Mouse (Mus musculus): ENCODE measurements around the gene Tnfrsf19. TPM values are rescaled to one million over a fixed set of nuclear protein-coding genes. Genes with fewer than 3 reads are reported as not detected.

The Tnfrsf19 gene
- total and polyA plus RNA-seq, 3 experiments: 2.2 to 4.3 (median 3.7) TPM

DNA sequence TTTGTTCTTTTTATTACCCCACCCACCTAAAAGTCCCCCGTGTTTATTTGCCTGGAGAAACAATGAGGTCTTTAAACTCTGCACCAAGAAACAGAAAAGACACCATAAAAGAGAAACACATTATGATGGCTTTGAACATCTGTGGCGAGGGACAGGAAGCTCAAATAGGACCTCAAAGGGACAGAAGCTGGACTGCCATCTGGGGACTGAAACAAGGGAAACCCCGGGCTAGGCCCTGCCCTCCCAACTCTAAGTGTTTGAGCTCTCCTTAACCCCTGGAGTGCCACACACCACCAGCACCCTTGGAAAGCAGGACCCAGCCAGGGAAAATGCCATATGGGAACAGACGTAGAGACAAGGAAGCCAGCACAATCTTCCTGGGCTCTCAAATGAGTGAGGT, 61.2 kb downstream of the Tnfrsf19 start:
- Histone ChIP-seq H3K4me3 (no peak overlapping the region), H3K27me3 (ENCODE audit: control insufficient read depth, insufficient read depth, low read length) (no peaks in the 10 kb centered on the region), H3K36me3 (ENCODE audit: control insufficient read depth, insufficient read depth, low read length) (no peaks in the 10 kb centered on the region), H3K9ac (ENCODE audit: low read depth, low read length) (no peak overlapping the region), H3K27ac (no peak overlapping the region), H3K4me1 (ENCODE audit: control insufficient read depth, insufficient read depth, low read length) (no peaks in the 10 kb centered on the region), H3K79me2 (replicated peaks; ENCODE audit: control insufficient read depth, insufficient read depth, low read length) (no peaks in the 10 kb centered on the region)
- TF ChIP-seq EP300 (IDR thresholded peaks at IDR 0.05; ENCODE audit: insufficient read depth, low read depth, low read length): no peak
- no peak for TF ChIP-seq CTCF (IDR thresholded peaks at IDR 0.05)
- no peak for TF ChIP-seq POLR2A (IDR thresholded peaks at IDR 0.05; ENCODE audit: insufficient read depth, low read depth, low read length)
- intact Hi-C loops (cut with DNase I): no loop called here
- DNase-seq: no peak
- WGBS: 53% methylated on average over 4 of the region's 4 CpGs

DNA sequence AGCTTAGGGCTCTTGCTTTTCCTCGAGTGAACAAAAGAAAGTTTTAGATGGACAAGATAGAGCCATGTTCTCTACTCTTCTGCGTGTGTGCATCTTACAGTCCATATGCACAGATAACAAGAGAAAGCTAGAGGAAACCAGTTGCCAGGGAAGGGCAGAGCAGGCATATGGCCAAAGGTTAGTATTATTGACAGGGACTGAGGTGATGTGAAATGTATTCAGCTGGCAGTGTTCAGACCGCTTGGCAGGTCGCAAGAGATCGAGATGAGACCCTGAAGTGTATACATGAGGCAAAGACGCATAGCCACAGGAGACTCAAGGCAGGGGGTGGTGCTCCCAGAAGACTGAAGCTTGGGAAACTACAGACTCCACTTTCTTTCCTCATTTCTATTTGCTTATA, 62.0 kb downstream of the Tnfrsf19 start:
- WGBS: 66% methylated on average over 6 of the region's 6 CpGs

DNA sequence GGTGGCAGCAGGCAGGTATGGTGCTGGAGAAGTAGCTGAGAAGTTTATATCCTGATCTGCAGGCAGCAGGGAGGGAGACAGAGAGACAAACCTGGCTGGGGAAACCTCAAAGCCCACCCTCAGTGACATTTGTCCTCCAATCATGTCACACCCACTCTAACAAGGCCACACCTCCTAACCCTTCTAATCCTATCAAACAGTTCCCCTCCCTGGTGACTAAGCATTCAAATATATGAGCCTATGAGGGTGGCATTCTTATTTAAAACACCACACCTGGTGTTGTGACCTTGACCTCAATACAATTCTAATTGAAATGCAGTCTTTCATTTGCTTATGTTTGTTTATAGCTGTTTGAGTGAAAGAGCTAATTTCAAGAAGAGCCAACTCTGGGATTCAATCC, 64.2 kb downstream of the Tnfrsf19 start:
- Histone ChIP-seq H3K27ac (no peak overlapping the region), H3K4me3 (no peak overlapping the region), H3K9ac (ENCODE audit: low read depth, low read length) (no peak overlapping the region), H3K79me2 (replicated peaks; ENCODE audit: control insufficient read depth, insufficient read depth, low read length) (no peaks in the 10 kb centered on the region), H3K4me1 (ENCODE audit: control insufficient read depth, insufficient read depth, low read length) (no peaks in the 10 kb centered on the region), H3K36me3 (ENCODE audit: control insufficient read depth, insufficient read depth, low read length) (no peaks in the 10 kb centered on the region), H3K27me3 (ENCODE audit: control insufficient read depth, insufficient read depth, low read length) (no peaks in the 10 kb centered on the region)
- TF ChIP-seq CTCF (IDR thresholded peaks at IDR 0.05) (no peak), EP300 (IDR thresholded peaks at IDR 0.05; ENCODE audit: insufficient read depth, low read depth, low read length) (no peak), POLR2A (IDR thresholded peaks at IDR 0.05; ENCODE audit: insufficient read depth, low read depth, low read length) (no peak)
- no peak for DNase-seq
- intact Hi-C loops (cut with DNase I): no loop called here

More for the DNA sequence above, 62.0 kb downstream of the Tnfrsf19 start:
- Histone ChIP-seq H3K4me3 (no peak overlapping the region), H3K9ac (ENCODE audit: low read depth, low read length) (no peak overlapping the region), H3K36me3 (ENCODE audit: control insufficient read depth, insufficient read depth, low read length) (no peaks in the 10 kb centered on the region), H3K27ac (no peak overlapping the region), H3K27me3 (ENCODE audit: control insufficient read depth, insufficient read depth, low read length) (no peaks in the 10 kb centered on the region), H3K4me1 (ENCODE audit: control insufficient read depth, insufficient read depth, low read length) (no peaks in the 10 kb centered on the region), H3K79me2 (replicated peaks; ENCODE audit: control insufficient read depth, insufficient read depth, low read length) (no peaks in the 10 kb centered on the region)
- no peak for TF ChIP-seq POLR2A (IDR thresholded peaks at IDR 0.05; ENCODE audit: insufficient read depth, low read depth, low read length)
- TF ChIP-seq CTCF (IDR thresholded peaks at IDR 0.05): no peak
- TF ChIP-seq EP300 (IDR thresholded peaks at IDR 0.05; ENCODE audit: insufficient read depth, low read depth, low read length): no peak
- DNase-seq: no peak
- intact Hi-C loops (cut with DNase I): no loop called here

DNA sequence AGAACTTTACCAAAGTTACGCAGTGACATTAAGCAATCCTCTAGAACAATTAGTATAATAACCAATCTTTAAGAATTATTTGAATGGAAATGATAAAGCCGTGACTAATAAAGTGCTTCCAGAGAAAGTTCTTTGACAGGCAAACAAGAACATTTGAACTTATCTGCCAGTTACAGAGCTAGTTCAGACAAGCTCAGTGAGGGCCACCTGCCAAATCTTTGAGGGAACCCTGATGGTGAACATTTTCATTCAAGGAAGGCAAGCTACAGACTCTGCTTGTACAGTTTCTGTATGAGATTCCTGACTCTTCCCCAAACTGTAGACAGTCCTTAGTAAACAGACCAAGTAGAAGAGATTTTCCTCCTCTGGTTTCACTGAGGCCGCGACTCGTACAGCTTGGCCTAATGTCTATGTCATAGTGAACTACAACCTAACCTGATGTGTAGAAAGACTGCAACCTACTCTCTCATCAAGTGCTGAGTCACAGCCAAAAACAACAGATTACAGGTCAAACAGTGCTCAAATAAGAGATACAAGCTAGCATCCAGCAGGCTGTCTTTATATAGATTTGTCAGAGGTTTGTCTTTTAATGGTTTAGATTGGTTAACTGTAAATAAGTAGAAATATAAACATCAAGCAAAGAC, 65.9 kb downstream of the Tnfrsf19 start:
- TF ChIP-seq POLR2A (IDR thresholded peaks at IDR 0.05; ENCODE audit: insufficient read depth, low read depth, low read length) (no peak), CTCF (IDR thresholded peaks at IDR 0.05) (no peak), EP300 (IDR thresholded peaks at IDR 0.05; ENCODE audit: insufficient read depth, low read depth, low read length) (no peak)
- WGBS: 70% methylated on average over 5 of the region's 5 CpGs
- H3K4me3 ChIP-seq: no peak overlapping the region
- no peak overlapping the region for H3K9ac ChIP-seq (ENCODE audit: low read depth, low read length)
- no peaks in the 10 kb centered on the region; the same call in 1 of the 2 replicates for H3K4me1 ChIP-seq (ENCODE audit: control insufficient read depth, insufficient read depth, low read length)
- no peaks in the 10 kb centered on the region for H3K79me2 ChIP-seq (replicated peaks; ENCODE audit: control insufficient read depth, insufficient read depth, low read length)
- DNase-seq: peak; percentile 5 to 23
- H3K27me3 ChIP-seq (ENCODE audit: control insufficient read depth, insufficient read depth, low read length): no peaks in the 10 kb centered on the region
- no peak overlapping the region for H3K27ac ChIP-seq
- intact Hi-C loops (cut with DNase I): no loop called here
- no peaks in the 10 kb centered on the region for H3K36me3 ChIP-seq (ENCODE audit: control insufficient read depth, insufficient read depth, low read length)

DNA sequence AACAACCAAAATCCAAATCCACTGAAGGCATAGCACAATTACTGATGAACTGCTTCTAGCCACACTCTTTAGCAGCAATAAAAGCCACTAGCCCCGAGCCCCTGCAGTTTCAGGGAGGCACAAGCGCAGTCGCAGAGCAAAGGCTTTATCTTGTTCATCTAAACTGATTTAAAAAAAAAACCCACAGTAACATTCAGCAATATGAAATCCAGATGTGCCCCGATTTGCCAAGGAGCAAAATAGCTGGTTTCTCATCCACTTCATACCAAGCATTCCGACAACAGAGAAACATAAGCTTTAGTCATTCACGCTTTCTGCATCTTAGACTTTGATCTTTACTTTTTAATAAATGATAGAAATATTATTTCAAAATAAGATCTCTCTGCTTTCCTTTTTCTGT, 68.2 kb downstream of the Tnfrsf19 start:
- Histone ChIP-seq H3K4me1 (ENCODE audit: control insufficient read depth, insufficient read depth, low read length) (no peaks in the 10 kb centered on the region; the same call in 1 of the 2 replicates), H3K79me2 (replicated peaks; ENCODE audit: control insufficient read depth, insufficient read depth, low read length) (no peaks in the 10 kb centered on the region), H3K27ac (no peak overlapping the region), H3K9ac (ENCODE audit: low read depth, low read length) (no peak overlapping the region), H3K36me3 (ENCODE audit: control insufficient read depth, insufficient read depth, low read length) (no peaks in the 10 kb centered on the region), H3K4me3 (no peak overlapping the region), H3K27me3 (ENCODE audit: control insufficient read depth, insufficient read depth, low read length) (no peaks in the 10 kb centered on the region)
- TF ChIP-seq CTCF (IDR thresholded peaks at IDR 0.05) (no peak), EP300 (IDR thresholded peaks at IDR 0.05; ENCODE audit: insufficient read depth, low read depth, low read length) (no peak), POLR2A (IDR thresholded peaks at IDR 0.05; ENCODE audit: insufficient read depth, low read depth, low read length) (no peak)
- intact Hi-C loops (cut with DNase I): no loop called here
- WGBS: 82% methylated on average over 6 of the region's 6 CpGs
- DNase-seq: no peak

DNA sequence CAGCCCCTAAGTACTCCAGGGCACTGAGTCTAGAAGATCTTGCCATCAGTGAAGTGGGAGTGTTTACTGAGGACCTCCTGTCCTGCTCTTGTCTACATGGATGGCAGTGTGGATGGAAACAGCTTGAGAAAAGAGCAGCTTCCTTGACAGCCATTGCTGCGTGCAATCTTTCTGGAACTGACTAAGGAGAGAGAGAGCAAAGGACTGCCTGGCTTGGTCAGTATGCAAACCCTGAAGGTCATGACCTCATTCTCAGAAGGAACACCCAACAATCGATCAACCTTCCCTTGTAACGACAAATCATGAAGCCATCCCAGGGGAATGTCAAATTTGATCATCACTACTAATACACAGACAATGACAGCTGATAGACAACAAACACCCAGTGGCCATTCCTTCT, 70.1 kb downstream of the Tnfrsf19 start:
- no peak for DNase-seq
- Histone ChIP-seq H3K27ac (no peak overlapping the region), H3K27me3 (ENCODE audit: control insufficient read depth, insufficient read depth, low read length) (no peaks in the 10 kb centered on the region), H3K79me2 (replicated peaks; ENCODE audit: control insufficient read depth, insufficient read depth, low read length) (no peaks in the 10 kb centered on the region), H3K4me3 (no peak overlapping the region), H3K4me1 (ENCODE audit: control insufficient read depth, insufficient read depth, low read length) (no peaks in the 10 kb centered on the region; the same call in 1 of the 2 replicates), H3K9ac (ENCODE audit: low read depth, low read length) (no peak overlapping the region), H3K36me3 (ENCODE audit: control insufficient read depth, insufficient read depth, low read length) (no peaks in the 10 kb centered on the region)
- TF ChIP-seq CTCF (IDR thresholded peaks at IDR 0.05) (no peak), EP300 (IDR thresholded peaks at IDR 0.05; ENCODE audit: insufficient read depth, low read depth, low read length) (no peak), POLR2A (IDR thresholded peaks at IDR 0.05; ENCODE audit: insufficient read depth, low read depth, low read length) (no peak)
- intact Hi-C loops (cut with DNase I): no loop called here
- WGBS: 80% methylated on average over 3 of the region's 3 CpGs
